Mouse (Mus musculus) right cerebral cortex, postnatal 10 days (tissue): ENCODE data around the gene Sun1.

Source experiments
- DNase-seq, 2 experiments: peaks; one replicate each; pipeline ENCODE4 v3.0.0; 2021; ENCODE audit warnings: low spot score in 2 of 2

Sun1 gene

GRCm38 (mm10) chr5:139286142-139286941 is 85.9 kb downstream of the Sun1 start:
- no peak for DNase-seq

GRCm38 (mm10) chr5:139287099-139287498 is 86.7 kb downstream of the Sun1 start:
- no peak for DNase-seq

GRCm38 (mm10) chr5:139287787-139288186 is 87.3 kb downstream of the Sun1 start:
- DNase-seq, result no peak

GRCm38 (mm10) chr5:139288591-139288990 is 88.2 kb downstream of the Sun1 start:
- no peak for DNase-seq

- DNase-seq, result no peak
These were observed 90.2 kb downstream of the Sun1 start for GRCm38 (mm10) chr5:139290467-139291259.

- DNase-seq, result no peak
These were observed 91.5 kb downstream of the Sun1 start for GRCm38 (mm10) chr5:139291811-139292560.

GRCm38 (mm10) chr5:139294089-139294488 is 93.7 kb downstream of the Sun1 start:
- no peak for DNase-seq

- no peak for DNase-seq
These were observed 96.7 kb downstream of the Sun1 start for GRCm38 (mm10) chr5:139297092-139297491.

- no peak for DNase-seq
These were observed 97.3 kb downstream of the Sun1 start for GRCm38 (mm10) chr5:139297745-139298144.
